Mouse (Mus musculus): ENCODE results near the gene Mindy1. TPM values are rescaled to one million over a fixed set of nuclear protein-coding genes. Genes with fewer than 3 reads are reported as not detected.

The Mindy1 gene
- polyA plus RNA-seq, 1 experiment, result 43.6 TPM

DNA sequence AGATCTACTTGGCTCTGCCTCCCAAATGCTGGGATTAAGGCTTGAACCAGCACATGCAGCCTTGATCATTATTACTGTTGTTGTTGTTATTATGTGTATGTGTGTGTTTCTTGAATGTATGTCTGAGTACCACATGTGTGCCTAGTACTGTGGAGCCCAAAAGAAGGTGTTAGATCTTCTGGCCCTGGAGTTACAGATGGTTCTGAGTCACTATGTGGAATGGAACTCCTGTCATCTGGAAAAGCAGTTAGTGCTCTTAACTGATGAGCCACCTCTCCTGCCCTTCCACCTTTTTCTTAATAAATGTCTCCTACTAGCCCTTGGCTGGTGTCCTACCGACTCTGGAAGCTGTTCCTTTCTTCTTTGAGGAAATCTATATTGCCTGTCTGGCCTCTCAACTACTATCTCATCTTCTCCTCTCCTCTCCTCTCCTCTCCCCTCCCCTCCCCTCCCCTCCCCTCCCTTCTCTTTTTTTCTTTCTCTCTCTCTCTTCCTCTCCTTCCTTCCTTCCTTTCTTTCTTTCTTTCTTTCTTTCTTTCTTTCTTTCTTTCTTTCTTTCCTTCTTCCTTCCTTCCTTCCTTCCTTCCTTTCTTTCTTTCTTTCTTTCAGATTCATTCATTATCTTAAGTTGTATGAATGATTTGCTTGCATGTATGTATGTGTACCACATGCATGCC is 33.3 kb upstream of the Mindy1 start:
- Histone ChIP-seq H3K27ac (ENCODE audit: insufficient read depth, low read length) (no peak overlapping the region), H3K4me1 (ENCODE audit: control insufficient read depth, insufficient read depth, low read length) (no peaks in the 10 kb centered on the region), H3K4me3 (ENCODE audit: low read depth, low read length) (no peak overlapping the region), H3K9me3 (replicated peaks; ENCODE audit: control insufficient read depth, insufficient read depth, low read length, poor library complexity, severe bottlenecking) (no peaks in the 10 kb centered on the region), H3K27me3 (ENCODE audit: control insufficient read depth, insufficient read depth, low read length, poor library complexity, severe bottlenecking) (no peaks in the 10 kb centered on the region), H3K36me3 (ENCODE audit: control insufficient read depth, insufficient read depth, low read length, poor library complexity, severe bottlenecking) (no peaks in the 10 kb centered on the region), H3K9ac (ENCODE audit: low read depth, poor library complexity, severe bottlenecking) (no peak overlapping the region)
- TF ChIP-seq EP300 (IDR thresholded peaks at IDR 0.05; ENCODE audit: insufficient read depth, low read depth, low read length) (no peak), POLR2A (IDR thresholded peaks at IDR 0.05; ENCODE audit: insufficient read depth, low read length) (no peak), CTCF (IDR thresholded peaks at IDR 0.05; ENCODE audit: low read depth, low read length) (no peak)

- Histone ChIP-seq H3K36me3 (ENCODE audit: control insufficient read depth, insufficient read depth, low read length, poor library complexity, severe bottlenecking) (peaks cover 10% of the 10 kb centered on the region), H3K9ac (ENCODE audit: low read depth, poor library complexity, severe bottlenecking) (no peak overlapping the region), H3K4me3 (ENCODE audit: low read depth, low read length) (no peak overlapping the region)
Measured at GRCm38 (mm10) chr3:95250361-95250760, 30.8 kb upstream of the Mindy1 start.

DNA sequence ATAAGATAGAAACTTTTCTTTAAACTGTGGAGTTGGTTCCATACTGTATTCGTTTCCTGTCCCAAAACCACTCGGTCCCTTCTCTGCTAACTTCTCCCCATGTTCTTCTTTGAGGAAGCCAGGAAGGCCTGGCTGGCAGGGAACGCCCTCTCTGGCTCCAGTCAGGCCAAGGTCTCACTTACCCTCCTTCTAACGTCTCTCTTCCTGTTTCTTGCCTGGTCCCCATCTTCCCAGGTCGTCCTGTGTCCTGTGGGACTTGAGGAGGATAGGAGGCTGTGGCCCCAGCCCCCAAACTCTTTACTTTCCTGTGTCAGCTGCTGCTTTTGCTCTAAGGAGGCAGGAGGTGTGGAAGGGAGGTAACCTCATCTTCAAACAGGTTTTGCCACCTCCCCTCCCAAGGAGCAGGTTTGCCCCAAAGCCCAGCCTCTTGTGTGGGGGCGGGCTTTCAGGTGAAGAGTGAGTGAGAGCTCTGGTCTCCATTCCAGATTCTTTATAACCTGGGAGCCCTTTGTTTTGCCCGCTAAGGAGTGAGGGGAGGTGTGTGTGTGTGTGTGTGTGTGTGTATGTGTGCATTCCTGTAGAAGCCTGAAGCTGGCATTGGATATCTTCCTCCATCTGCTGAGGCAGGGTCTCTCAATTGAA is 30.2 kb upstream of the Mindy1 start, which contains the start of gene Bnipl:
Bnipl (minus strand) TSS at position 411 of the 642 bp plus-strand sequence.
- H3K27me3 ChIP-seq (ENCODE audit: control insufficient read depth, insufficient read depth, low read length, poor library complexity, severe bottlenecking), result no peaks in the 10 kb centered on the region
- H3K4me3 ChIP-seq (ENCODE audit: low read depth, low read length), result peak within 1 kb of the TSS; percentile 14; the same call in 1 of the 2 replicates
- H3K9me3 ChIP-seq (replicated peaks; ENCODE audit: control insufficient read depth, insufficient read depth, low read length, poor library complexity, severe bottlenecking), result no peaks in the 10 kb centered on the region
- no peaks in the 10 kb centered on the region for H3K4me1 ChIP-seq (ENCODE audit: control insufficient read depth, insufficient read depth, low read length)
- H3K27ac ChIP-seq (ENCODE audit: insufficient read depth, low read length), result peak within 1 kb of the TSS; percentile 57; the same call in 1 of the 2 replicates
- H3K36me3 ChIP-seq (ENCODE audit: control insufficient read depth, insufficient read depth, low read length, poor library complexity, severe bottlenecking), result peaks cover 15% of the 10 kb centered on the region
- TF ChIP-seq EP300 (IDR thresholded peaks at IDR 0.05; ENCODE audit: insufficient read depth, low read depth, low read length) (no peak), POLR2A (IDR thresholded peaks at IDR 0.05; ENCODE audit: insufficient read depth, low read length) (no peak), CTCF (IDR thresholded peaks at IDR 0.05; ENCODE audit: low read depth, low read length) (no peak)
- no peak within 1 kb of the TSS for H3K9ac ChIP-seq (ENCODE audit: low read depth, poor library complexity, severe bottlenecking)

More at GRCm38 (mm10) chr3:95250361-95250760, 30.8 kb upstream of the Mindy1 start:
- peak overlapping the region; percentile 57; the same call in 1 of the 2 replicates for H3K27ac ChIP-seq (ENCODE audit: insufficient read depth, low read length)
- TF ChIP-seq POLR2A (IDR thresholded peaks at IDR 0.05; ENCODE audit: insufficient read depth, low read length) (no peak), EP300 (IDR thresholded peaks at IDR 0.05; ENCODE audit: insufficient read depth, low read depth, low read length) (no peak), CTCF (IDR thresholded peaks at IDR 0.05; ENCODE audit: low read depth, low read length) (no peak)
- no peaks in the 10 kb centered on the region for H3K27me3 ChIP-seq (ENCODE audit: control insufficient read depth, insufficient read depth, low read length, poor library complexity, severe bottlenecking)
- no peaks in the 10 kb centered on the region for H3K4me1 ChIP-seq (ENCODE audit: control insufficient read depth, insufficient read depth, low read length)
- H3K9me3 ChIP-seq (replicated peaks; ENCODE audit: control insufficient read depth, insufficient read depth, low read length, poor library complexity, severe bottlenecking), result no peaks in the 10 kb centered on the region

DNA sequence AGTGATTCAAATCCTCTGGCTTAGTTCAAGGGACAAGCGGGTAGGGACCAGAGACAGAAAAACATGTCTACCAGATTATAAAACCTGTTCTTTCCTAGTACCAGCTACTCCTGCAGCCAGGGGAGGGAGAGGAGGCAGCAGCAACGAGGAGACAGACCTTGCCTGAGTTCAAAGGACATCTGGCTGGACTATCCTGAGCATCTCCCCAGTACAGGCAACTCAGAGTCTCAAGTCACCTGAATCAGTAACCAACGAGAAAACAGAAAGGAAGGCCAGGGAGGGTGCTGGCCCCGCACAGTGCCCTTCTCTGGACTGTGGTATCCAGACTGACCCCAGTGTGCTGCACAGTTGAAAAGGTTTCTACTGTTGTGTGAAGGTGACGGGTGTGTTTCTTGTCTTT is 24.2 kb upstream of the Mindy1 start:
- Histone ChIP-seq H3K9me3 (replicated peaks; ENCODE audit: control insufficient read depth, insufficient read depth, low read length, poor library complexity, severe bottlenecking) (no peaks in the 10 kb centered on the region), H3K4me3 (ENCODE audit: low read depth, low read length) (no peak overlapping the region), H3K9ac (ENCODE audit: low read depth, poor library complexity, severe bottlenecking) (no peak overlapping the region), H3K4me1 (ENCODE audit: control insufficient read depth, insufficient read depth, low read length) (no peaks in the 10 kb centered on the region), H3K27ac (ENCODE audit: insufficient read depth, low read length) (no peak overlapping the region), H3K36me3 (ENCODE audit: control insufficient read depth, insufficient read depth, low read length, poor library complexity, severe bottlenecking) (peaks cover 58% of the 10 kb centered on the region), H3K27me3 (ENCODE audit: control insufficient read depth, insufficient read depth, low read length, poor library complexity, severe bottlenecking) (no peaks in the 10 kb centered on the region)
- TF ChIP-seq EP300 (IDR thresholded peaks at IDR 0.05; ENCODE audit: insufficient read depth, low read depth, low read length), result no peak
- no peak for TF ChIP-seq CTCF (IDR thresholded peaks at IDR 0.05; ENCODE audit: low read depth, low read length)
- no peak for TF ChIP-seq POLR2A (IDR thresholded peaks at IDR 0.05; ENCODE audit: insufficient read depth, low read length)

- Histone ChIP-seq H3K4me3 (ENCODE audit: low read depth, low read length) (no peak overlapping the region), H3K27me3 (ENCODE audit: control insufficient read depth, insufficient read depth, low read length, poor library complexity, severe bottlenecking) (no peaks in the 10 kb centered on the region), H3K9ac (ENCODE audit: low read depth, poor library complexity, severe bottlenecking) (no peak overlapping the region), H3K27ac (ENCODE audit: insufficient read depth, low read length) (no peak overlapping the region), H3K9me3 (replicated peaks; ENCODE audit: control insufficient read depth, insufficient read depth, low read length, poor library complexity, severe bottlenecking) (no peaks in the 10 kb centered on the region), H3K4me1 (ENCODE audit: control insufficient read depth, insufficient read depth, low read length) (no peaks in the 10 kb centered on the region), H3K36me3 (ENCODE audit: control insufficient read depth, insufficient read depth, low read length, poor library complexity, severe bottlenecking) (peaks cover 50% of the 10 kb centered on the region)
- TF ChIP-seq CTCF (IDR thresholded peaks at IDR 0.05; ENCODE audit: low read depth, low read length) (no peak), EP300 (IDR thresholded peaks at IDR 0.05; ENCODE audit: insufficient read depth, low read depth, low read length) (no peak), POLR2A (IDR thresholded peaks at IDR 0.05; ENCODE audit: insufficient read depth, low read length) (no peak)
Measured at GRCm38 (mm10) chr3:95261975-95262374, 19.2 kb upstream of the Mindy1 start.

Data from ES-Bruce4 (cell line).